Mouse (Mus musculus): Measurements from ENCODE around the gene Ubox5. TPM values are rescaled to one million over a fixed set of nuclear protein-coding genes. Genes with fewer than 3 reads are reported as not detected.
"Not testable (repeated sequence)": the region's sequence is repeated elsewhere in the genome, so short reads cannot be mapped to it uniquely, and the experiment has no call there.

Ubox5 gene
- total RNA-seq, 2 experiments from 2014 or later, result 8.2 to 10.7 TPM

DNA sequence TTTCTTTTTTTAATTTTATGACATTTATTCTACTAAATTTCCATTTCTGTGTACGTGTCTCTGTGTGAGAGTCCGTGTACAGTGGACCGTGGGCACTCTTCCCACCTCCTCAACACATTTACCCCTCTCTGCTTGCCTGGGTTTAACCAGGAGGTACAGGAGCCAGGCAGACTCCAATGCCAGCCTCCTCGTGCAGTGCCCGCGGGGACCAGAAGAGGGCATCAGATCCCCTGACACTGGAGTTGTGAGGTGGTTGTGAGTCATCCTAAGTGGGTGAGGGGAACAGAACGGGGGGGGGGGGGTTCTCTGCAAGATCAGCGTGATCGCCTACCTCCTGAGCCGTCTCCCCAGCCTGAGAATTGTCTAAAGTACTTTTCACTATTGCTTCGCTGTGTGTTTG is 51.7 kb downstream of the Ubox5 start:
- DNase-seq (ENCODE audit: low spot score in 2 of 2), result peak; percentile 78 to 82

DNA sequence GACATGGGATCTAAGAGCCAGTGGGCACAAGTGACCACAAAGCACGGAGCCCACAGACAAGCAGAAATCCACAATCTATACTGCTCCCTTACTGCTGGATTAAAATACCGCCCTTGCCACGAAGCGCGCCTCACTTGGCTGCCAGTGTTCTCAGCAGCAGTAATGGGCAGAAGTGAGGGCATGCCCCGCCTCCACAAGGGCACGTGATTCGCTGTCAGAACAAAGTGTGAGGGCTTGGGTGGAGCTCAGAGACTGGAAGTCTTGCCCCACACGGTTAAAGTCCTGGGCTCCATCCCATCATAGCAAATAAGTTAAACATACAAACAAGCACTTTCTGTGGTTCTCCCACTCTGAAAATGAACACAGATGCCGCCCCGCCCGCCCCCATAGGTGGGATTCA is 52.2 kb downstream of the Ubox5 start:
- peak in 1 of 2 experiments; percentile 36 for DNase-seq (ENCODE audit: low spot score in 2 of 2)

GRCm38 (mm10) chr2:130577021-130577420 is 52.8 kb downstream of the Ubox5 start:
- no peak for DNase-seq (ENCODE audit: low spot score in 2 of 2)

DNA sequence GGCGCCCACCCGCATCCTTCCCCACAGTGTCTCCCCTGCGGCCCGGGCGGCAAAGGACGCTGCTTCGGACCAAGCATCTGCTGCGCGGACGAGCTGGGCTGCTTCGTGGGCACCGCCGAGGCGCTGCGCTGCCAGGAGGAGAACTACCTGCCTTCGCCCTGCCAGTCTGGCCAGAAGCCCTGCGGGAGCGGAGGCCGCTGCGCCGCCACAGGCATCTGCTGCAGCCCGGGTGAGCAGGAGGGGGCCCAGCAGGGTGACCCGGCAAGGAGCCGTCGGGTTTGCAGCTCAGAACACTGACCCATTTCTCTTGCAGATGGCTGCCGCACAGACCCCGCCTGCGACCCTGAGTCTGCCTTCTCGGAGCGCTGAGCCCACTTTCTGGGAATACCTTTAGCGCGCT is 53.3 kb downstream of the Ubox5 start:
- DNase-seq (ENCODE audit: low spot score in 2 of 2), result not testable (repeated sequence)

DNA sequence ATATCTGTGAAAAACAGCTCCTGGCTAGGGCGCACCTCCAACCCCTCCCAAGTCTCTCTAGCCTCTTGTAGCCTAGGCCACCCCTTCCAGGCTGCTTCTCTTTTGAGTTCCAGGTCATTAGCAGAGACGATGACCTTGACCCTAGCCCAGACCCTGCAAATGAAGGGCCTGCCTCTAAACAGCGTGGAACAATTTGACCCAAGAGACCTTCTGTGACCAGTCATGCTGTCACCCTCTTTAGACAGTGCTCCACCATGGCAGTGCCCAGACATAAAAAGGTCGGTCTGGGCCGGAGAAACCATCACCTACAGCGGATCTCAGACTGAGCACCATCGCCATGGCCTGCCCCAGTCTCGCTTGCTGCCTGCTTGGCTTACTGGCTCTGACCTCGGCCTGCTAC is 54.0 kb downstream of the Ubox5 start, which contains the start of gene Oxt:
TSS of gene Oxt (plus strand) at position 301 of the 400 bp plus-strand sequence.
- no peak for DNase-seq (ENCODE audit: low spot score in 2 of 2)

DNA sequence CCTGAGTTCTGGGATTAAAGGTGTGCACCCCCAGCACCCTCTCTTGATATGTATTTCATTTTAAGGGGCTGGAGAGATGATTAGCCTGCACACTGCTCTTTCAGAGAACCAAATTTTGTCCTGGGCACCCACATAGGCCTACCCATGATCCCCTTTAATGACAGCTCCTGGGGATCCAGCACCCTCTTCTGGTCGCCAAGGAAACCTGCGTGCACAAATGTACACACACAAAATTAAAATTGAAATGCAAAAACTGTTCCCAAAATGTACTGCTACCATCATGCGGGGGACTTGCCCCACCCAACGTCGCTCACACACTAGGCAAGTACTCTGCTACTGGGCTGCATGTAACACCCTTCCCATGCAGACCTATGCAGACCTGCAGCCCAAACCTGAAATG is 54.9 kb downstream of the Ubox5 start:
- no peak for DNase-seq (ENCODE audit: low spot score in 2 of 2)

DNA sequence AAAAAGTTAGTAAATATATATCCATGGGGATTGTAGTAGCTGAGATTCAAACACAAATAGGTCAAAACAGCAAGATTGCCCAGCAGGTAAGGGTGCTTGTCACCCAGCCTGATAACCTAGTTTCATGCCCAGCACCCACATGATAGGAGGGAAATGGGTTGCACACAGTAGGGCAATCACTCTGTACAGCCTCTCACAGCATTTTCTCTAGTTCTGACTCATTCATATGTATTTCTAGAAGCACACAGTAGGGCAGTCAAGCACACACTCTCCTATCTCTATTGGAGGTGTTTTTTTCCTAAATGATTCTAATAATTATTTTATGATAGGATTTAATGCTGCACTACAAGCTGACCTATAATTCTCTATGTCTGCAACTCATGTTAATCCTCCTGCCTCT is 59.9 kb downstream of the Ubox5 start:
- no peak for DNase-seq (ENCODE audit: low spot score in 2 of 2)

GRCm38 (mm10) chr2:130568921-130569320 is 60.9 kb downstream of the Ubox5 start:
- DNase-seq (ENCODE audit: low spot score in 2 of 2), result no peak

GRCm38 (mm10) chr2:130564983-130565382 is 64.9 kb downstream of the Ubox5 start:
- DNase-seq (ENCODE audit: low spot score in 2 of 2), result no peak

DNA sequence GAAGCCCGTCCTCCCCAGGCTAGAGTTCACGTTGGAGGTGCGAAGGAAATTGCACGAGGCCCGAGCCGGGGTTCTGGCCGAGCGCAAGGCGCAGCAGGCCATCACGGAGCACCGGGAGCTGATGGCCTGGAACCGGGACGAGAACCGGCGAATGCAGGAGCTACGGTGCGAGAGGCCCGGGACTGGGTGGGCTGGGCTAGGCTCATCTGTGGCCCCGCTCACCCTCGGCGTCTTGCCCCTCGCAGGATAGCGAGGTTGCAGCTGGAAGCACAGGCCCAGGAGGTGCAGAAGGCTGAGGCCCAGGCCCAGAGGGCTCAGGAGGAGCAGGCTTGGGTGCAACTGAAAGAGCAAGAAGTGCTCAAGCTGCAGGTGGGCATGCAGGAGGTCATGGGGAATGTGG is 65.8 kb downstream of the Ubox5 start:
- DNase-seq (ENCODE audit: low spot score in 2 of 2), result peak in 1 of 2 experiments; percentile 35

DNA sequence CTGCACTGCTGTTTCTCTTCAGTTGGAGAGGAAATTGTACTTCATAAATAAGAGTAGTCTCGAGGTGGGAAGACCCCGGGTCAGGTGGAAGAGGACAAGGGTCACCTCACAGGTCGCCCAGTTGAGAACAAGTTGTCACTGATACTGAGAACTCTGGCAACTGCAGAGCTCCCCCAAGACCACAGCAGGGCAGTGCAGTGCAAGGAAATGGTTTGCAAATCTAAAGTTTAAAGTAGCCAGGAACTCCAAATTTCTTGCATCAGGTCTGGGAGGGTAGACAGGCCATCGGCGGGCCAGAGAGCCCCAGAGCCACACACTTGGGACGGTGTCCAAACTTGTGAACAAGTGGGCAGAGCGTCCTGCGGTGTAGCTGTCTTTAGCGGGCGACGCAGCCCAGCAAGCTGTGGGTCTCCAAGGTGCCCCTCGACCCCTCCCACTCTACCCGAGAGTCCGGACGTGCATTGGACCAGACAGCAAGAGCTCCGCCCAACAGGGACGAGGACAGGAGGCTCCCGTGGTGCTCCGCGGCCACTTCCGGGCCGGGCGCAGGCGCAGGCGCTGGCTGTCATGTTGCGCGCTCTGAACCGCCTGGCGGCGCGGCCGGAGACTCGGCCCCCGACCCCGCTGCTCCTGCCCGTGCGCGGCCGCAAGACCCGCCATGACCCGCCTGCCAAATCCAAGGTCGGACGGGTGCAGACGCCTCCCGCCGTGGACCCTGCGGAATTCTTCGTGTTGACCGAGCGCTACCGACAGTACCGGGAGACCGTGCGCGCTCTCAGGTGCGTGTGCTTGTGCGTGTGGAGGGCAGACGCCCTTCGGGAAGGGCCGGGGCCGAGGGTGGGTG is 66.4 kb downstream of the Ubox5 start, which contains the start of gene Mrps26:
TSS of gene Mrps26 (plus strand) at position 531 of the 844 bp plus-strand sequence.
- peak; percentile 91 to 96 for DNase-seq (ENCODE audit: low spot score in 2 of 2)

DNA sequence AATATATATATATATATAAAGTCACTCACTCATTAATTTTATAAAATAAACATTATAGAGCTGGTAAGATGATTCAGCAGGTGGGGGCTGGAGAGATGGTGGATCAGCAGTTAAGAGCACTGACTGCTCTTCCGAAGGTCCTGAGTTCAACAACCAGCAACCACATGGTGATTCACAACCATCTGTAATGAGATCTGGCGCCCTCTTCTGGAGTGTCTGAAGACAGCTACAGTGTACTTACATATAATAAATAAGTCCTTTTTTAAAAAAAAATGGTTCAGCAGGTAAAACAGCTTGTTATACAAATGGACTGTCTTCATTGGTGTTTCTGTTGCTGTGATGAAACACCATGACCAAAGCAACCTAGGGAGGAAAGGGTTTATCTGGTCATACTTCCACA is 71.8 kb downstream of the Ubox5 start:
- no peak for DNase-seq (ENCODE audit: low spot score in 2 of 2)

DNA sequence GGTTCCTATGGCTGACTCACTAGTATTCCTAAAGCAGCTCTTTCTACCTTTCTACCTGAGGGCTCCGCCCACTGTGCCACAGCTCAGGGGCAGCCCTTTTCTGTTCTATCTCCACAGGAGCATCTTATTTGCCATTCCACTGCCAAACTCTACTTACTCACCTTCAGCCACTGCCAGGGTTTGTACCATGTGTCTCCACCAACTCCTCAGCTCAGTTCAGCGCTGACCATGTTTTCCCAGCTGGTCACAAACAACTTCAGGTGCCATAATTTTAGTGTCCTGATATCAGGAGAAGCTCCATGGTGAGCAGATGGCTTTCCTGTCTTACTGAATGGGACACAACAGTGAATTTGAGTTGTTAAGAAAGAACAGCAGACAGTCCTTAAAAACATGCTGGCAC is 72.4 kb downstream of the Ubox5 start:
- no peak for DNase-seq (ENCODE audit: low spot score in 2 of 2)

DNA sequence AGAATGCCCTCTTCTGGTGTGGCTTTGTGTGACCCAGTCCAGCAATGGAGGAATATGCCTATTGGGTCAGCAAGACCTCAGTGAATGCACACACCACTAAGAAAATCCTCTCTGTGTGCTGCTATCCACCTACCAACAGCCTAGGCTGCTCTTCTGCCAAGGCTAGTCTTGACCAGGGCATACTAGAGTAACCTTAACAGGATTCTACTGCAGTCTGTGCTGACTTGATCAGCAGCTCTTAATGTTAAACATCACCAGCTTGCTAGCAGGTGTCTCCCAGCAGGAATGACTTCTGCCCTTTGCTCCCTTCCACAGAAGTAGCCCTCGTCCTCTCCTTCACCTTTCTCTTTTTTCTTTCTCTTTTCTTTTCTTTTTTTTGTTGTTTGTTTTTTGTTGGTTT is 73.5 kb downstream of the Ubox5 start:
- no peak for DNase-seq (ENCODE audit: low spot score in 2 of 2)

GRCm38 (mm10) chr2:130554841-130555240 is 75.0 kb downstream of the Ubox5 start:
- DNase-seq (ENCODE audit: low spot score in 2 of 2), result no peak

DNA sequence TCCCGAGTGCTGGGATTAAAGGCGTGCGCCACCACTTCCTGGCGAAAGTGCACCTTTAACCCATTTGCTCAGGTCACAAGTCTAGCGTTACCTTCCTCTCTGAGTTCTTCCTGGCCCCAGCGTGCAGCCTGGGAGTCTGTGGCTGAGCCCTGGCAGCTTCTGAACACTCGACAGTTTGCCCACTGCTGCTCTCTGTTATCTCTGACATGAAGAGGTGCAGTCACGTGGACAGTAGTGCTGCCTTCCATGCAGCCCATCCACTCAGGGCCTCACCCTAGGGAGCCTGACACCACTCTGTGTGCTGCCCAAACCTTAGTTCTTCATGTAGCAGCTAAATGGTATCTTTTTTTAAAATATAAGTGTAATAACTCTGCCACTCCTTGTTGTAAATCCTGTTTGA is 82.9 kb downstream of the Ubox5 start:
- no peak for DNase-seq (ENCODE audit: low spot score in 2 of 2)

GRCm38 (mm10) chr2:130540266-130540665 is 89.6 kb downstream of the Ubox5 start:
- no peak for DNase-seq (ENCODE audit: low spot score in 2 of 2)

Other genes with a start within 250 kb of the Ubox5 start
- 1 to 10 TPM; 6.1 to 7.8 TPM for gene Cpxm1, start 232.5 kb downstream of the Ubox5 start, total RNA-seq (2021)
- not detected for gene Gm28372, start 224.8 kb downstream of the Ubox5 start, total RNA-seq (2021)
- gene 1700020A23Rik, start 224.8 kb downstream of the Ubox5 start, total RNA-seq (2021), result not detected
- not detected for gene Tmem239, start 223.6 kb downstream of the Ubox5 start, total RNA-seq (2021)
- gene Vps16, start 205.7 kb downstream of the Ubox5 start, total RNA-seq (2021), result 10 to 100 TPM; 88.2 to 88.6 TPM
- gene Pced1a, start 205.3 kb downstream of the Ubox5 start, total RNA-seq (2021), result 10 to 100 TPM; 19.5 to 22.1 TPM
- gene Ptpra, start 179.8 kb downstream of the Ubox5 start, total RNA-seq (2021), result 100 to 1,000 TPM; 214 to 229 TPM
- 10 to 100 TPM; 71.0 to 75.4 TPM for gene Mrps26, start 66.3 kb downstream of the Ubox5 start, total RNA-seq (2021)
- gene Oxt, start 53.9 kb downstream of the Ubox5 start, total RNA-seq (2021), result not detected
- gene Avp, start 47.5 kb downstream of the Ubox5 start, total RNA-seq (2021), result 1 to 10 TPM in 1 of 2 experiments, under 1 TPM in 1; 0.87 to 1.2 TPM
- 10 to 100 TPM in 1 of 2 experiments, 1 to 10 TPM in 1; 7.8 to 13.4 TPM for gene Fastkd5, start within 50 bp of the Ubox5 start, total RNA-seq (2021)
- gene Lzts3, start 12.8 kb upstream of the Ubox5 start, total RNA-seq (2021), result 100 to 1,000 TPM; 193 to 229 TPM
- 100 to 1,000 TPM; 102 to 109 TPM for gene Ddrgk1, start 34.6 kb upstream of the Ubox5 start, total RNA-seq (2021)
- gene Itpa, start 37.6 kb upstream of the Ubox5 start, total RNA-seq (2021), result 10 to 100 TPM; 34.9 to 38.2 TPM
- gene Slc4a11, start 67.5 kb upstream of the Ubox5 start, total RNA-seq (2021), result 1 to 10 TPM; 2.1 to 4.4 TPM